Mouse (Mus musculus): ENCODE results near the gene Nbea. TPM values are rescaled to one million over a fixed set of nuclear protein-coding genes. Genes with fewer than 3 reads are reported as not detected.

The Nbea gene
- polyA plus RNA-seq, 1 experiment: 1.8 TPM

- no peak for DNase-seq
- Histone ChIP-seq H3K27me3 (ENCODE audit: control insufficient read depth, insufficient read depth, low read length) (peaks cover 25% of the 10 kb centered on the region), H3K27ac (ENCODE audit: control insufficient read depth, insufficient read depth, low read length) (no peak overlapping the region), H3K36me3 (ENCODE audit: control insufficient read depth, insufficient read depth, low read length) (no peaks in the 10 kb centered on the region), H3K4me1 (replicated peaks; ENCODE audit: control insufficient read depth, insufficient read depth, low read length) (peaks cover 8% of the 10 kb centered on the region; the same call in 1 of the 2 replicates), H3K4me3 (ENCODE audit: control insufficient read depth, insufficient read depth, low read length) (no peak overlapping the region)
- 20% methylated on average over 53 of the region's 53 CpGs for WGBS
- TF ChIP-seq CTCF (IDR thresholded peaks at IDR 0.05; ENCODE audit: borderline replicate concordance, control insufficient read depth, extremely low read depth, insufficient read depth, low read length, poor library complexity) (no peak), POLR2A (IDR thresholded peaks at IDR 0.05; ENCODE audit: control insufficient read depth, extremely low read depth, insufficient read depth, low read length, poor library complexity) (no peak)
Observed at GRCm38 (mm10) chr3:55780120-55781070, 403.1 kb downstream of the Nbea start.

- TF ChIP-seq CTCF (IDR thresholded peaks at IDR 0.05; ENCODE audit: borderline replicate concordance, control insufficient read depth, extremely low read depth, insufficient read depth, low read length, poor library complexity) (no peak), POLR2A (IDR thresholded peaks at IDR 0.05; ENCODE audit: control insufficient read depth, extremely low read depth, insufficient read depth, low read length, poor library complexity) (no peak)
- Histone ChIP-seq H3K27me3 (ENCODE audit: control insufficient read depth, insufficient read depth, low read length) (peaks cover 24% of the 10 kb centered on the region), H3K36me3 (ENCODE audit: control insufficient read depth, insufficient read depth, low read length) (no peaks in the 10 kb centered on the region), H3K27ac (ENCODE audit: control insufficient read depth, insufficient read depth, low read length) (no peak overlapping the region), H3K4me3 (ENCODE audit: control insufficient read depth, insufficient read depth, low read length) (no peak overlapping the region), H3K4me1 (replicated peaks; ENCODE audit: control insufficient read depth, insufficient read depth, low read length) (peaks cover 8% of the 10 kb centered on the region; the same call in 1 of the 2 replicates)
- 91% methylated on average over 8 of the region's 8 CpGs for WGBS
- no peak for DNase-seq
Observed at GRCm38 (mm10) chr3:55778764-55779730, 404.5 kb downstream of the Nbea start.

DNA sequence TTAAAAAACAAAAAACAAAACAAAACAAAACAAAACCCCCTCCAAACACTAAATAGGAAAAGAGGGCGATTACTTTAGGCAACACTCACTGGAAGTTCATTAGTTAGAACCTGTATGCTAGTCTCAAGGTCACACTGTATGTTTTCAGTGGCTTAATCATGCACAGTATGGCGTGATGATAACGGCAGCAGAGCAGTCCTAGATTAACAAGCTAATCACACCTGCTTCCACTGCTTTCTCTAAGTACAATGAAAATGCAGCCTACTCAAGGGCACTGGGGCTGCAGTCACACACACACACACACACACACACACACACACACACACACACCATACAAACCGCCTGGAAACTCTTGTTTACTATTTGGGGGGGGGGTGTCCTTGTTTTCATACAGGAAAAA, 406.0 kb downstream of the Nbea start:
- DNase-seq: no peak
- H3K27me3 ChIP-seq (ENCODE audit: control insufficient read depth, insufficient read depth, low read length): peaks cover 9% of the 10 kb centered on the region
- no peaks in the 10 kb centered on the region for H3K36me3 ChIP-seq (ENCODE audit: control insufficient read depth, insufficient read depth, low read length)
- TF ChIP-seq POLR2A (IDR thresholded peaks at IDR 0.05; ENCODE audit: control insufficient read depth, extremely low read depth, insufficient read depth, low read length, poor library complexity) (no peak), CTCF (IDR thresholded peaks at IDR 0.05; ENCODE audit: borderline replicate concordance, control insufficient read depth, extremely low read depth, insufficient read depth, low read length, poor library complexity) (no peak)
- WGBS: 87% methylated on average over 4 of the region's 4 CpGs
- no peak overlapping the region for H3K4me3 ChIP-seq (ENCODE audit: control insufficient read depth, insufficient read depth, low read length)
- no peak overlapping the region for H3K27ac ChIP-seq (ENCODE audit: control insufficient read depth, insufficient read depth, low read length)
- no peaks in the 10 kb centered on the region for H3K4me1 ChIP-seq (replicated peaks; ENCODE audit: control insufficient read depth, insufficient read depth, low read length)

- TF ChIP-seq CTCF (IDR thresholded peaks at IDR 0.05; ENCODE audit: borderline replicate concordance, control insufficient read depth, extremely low read depth, insufficient read depth, low read length, poor library complexity) (no peak), POLR2A (IDR thresholded peaks at IDR 0.05; ENCODE audit: control insufficient read depth, extremely low read depth, insufficient read depth, low read length, poor library complexity) (no peak)
- Histone ChIP-seq H3K4me1 (replicated peaks; ENCODE audit: control insufficient read depth, insufficient read depth, low read length) (no peaks in the 10 kb centered on the region), H3K27me3 (ENCODE audit: control insufficient read depth, insufficient read depth, low read length) (peaks cover 2% of the 10 kb centered on the region; the same call in 1 of the 2 replicates), H3K27ac (ENCODE audit: control insufficient read depth, insufficient read depth, low read length) (no peak overlapping the region), H3K4me3 (ENCODE audit: control insufficient read depth, insufficient read depth, low read length) (no peak overlapping the region), H3K36me3 (ENCODE audit: control insufficient read depth, insufficient read depth, low read length) (no peaks in the 10 kb centered on the region)
- DNase-seq: no peak
- WGBS: 95% methylated on average over 6 of the region's 6 CpGs
Observed at GRCm38 (mm10) chr3:55775753-55776152, 407.7 kb downstream of the Nbea start.

- no peak for TF ChIP-seq POLR2A (IDR thresholded peaks at IDR 0.05; ENCODE audit: control insufficient read depth, extremely low read depth, insufficient read depth, low read length, poor library complexity)
- no peak for TF ChIP-seq CTCF (IDR thresholded peaks at IDR 0.05; ENCODE audit: borderline replicate concordance, control insufficient read depth, extremely low read depth, insufficient read depth, low read length, poor library complexity)
- H3K4me3 ChIP-seq (ENCODE audit: control insufficient read depth, insufficient read depth, low read length): no peak overlapping the region
- H3K4me1 ChIP-seq (replicated peaks; ENCODE audit: control insufficient read depth, insufficient read depth, low read length): no peaks in the 10 kb centered on the region
- WGBS: 95% methylated on average over 7 of the region's 7 CpGs
- no peaks in the 10 kb centered on the region for H3K36me3 ChIP-seq (ENCODE audit: control insufficient read depth, insufficient read depth, low read length)
- peaks cover 2% of the 10 kb centered on the region; the same call in 1 of the 2 replicates for H3K27me3 ChIP-seq (ENCODE audit: control insufficient read depth, insufficient read depth, low read length)
- no peak for DNase-seq
- H3K27ac ChIP-seq (ENCODE audit: control insufficient read depth, insufficient read depth, low read length): no peak overlapping the region
Observed at GRCm38 (mm10) chr3:55775245-55775644, 408.3 kb downstream of the Nbea start.

GRCm38 (mm10) chr3:55774203-55774602, 409.3 kb downstream of the Nbea start:
- Histone ChIP-seq H3K27ac (ENCODE audit: control insufficient read depth, insufficient read depth, low read length) (no peak overlapping the region), H3K4me1 (replicated peaks; ENCODE audit: control insufficient read depth, insufficient read depth, low read length) (no peaks in the 10 kb centered on the region), H3K36me3 (ENCODE audit: control insufficient read depth, insufficient read depth, low read length) (no peaks in the 10 kb centered on the region), H3K27me3 (ENCODE audit: control insufficient read depth, insufficient read depth, low read length) (no peaks in the 10 kb centered on the region), H3K4me3 (ENCODE audit: control insufficient read depth, insufficient read depth, low read length) (no peak overlapping the region)
- no peak for DNase-seq
- 89% methylated on average over 6 of the region's 6 CpGs for WGBS
- no peak for TF ChIP-seq CTCF (IDR thresholded peaks at IDR 0.05; ENCODE audit: borderline replicate concordance, control insufficient read depth, extremely low read depth, insufficient read depth, low read length, poor library complexity)
- no peak for TF ChIP-seq POLR2A (IDR thresholded peaks at IDR 0.05; ENCODE audit: control insufficient read depth, extremely low read depth, insufficient read depth, low read length, poor library complexity)
